ENCODE assay signal across 9 mouse cellular contexts in genomic region chr2:181072403-181072714, GRCm38 (mm10). TPM values are rescaled to one million over a fixed set of nuclear protein-coding genes. Genes with fewer than 3 reads are reported as not detected.
DNase-seq lines count a peak whose midpoint lies in the region; ATAC-seq and TF ChIP-seq lines count a peak whose summit lies in the region.
"Had no signal": no experiment of that assay in that cellular context is flagged by ENCODE, and none has a peak within 500 bp of the region (broad histone marks: within the 10 kb centered on the region; RNA-seq: fewer than 3 reads in every experiment).

No protein-coding gene starts in this region.

- H3K27me3 ChIP-seq in hindbrain, embryonic 11.5 days (ENCODE audit: control insufficient read depth, insufficient read depth, low read length): no peaks in the 10 kb centered on the region
- no peaks in the 10 kb centered on the region for H3K27me3 ChIP-seq in hindbrain, embryonic 10.5 days (ENCODE audit: insufficient read depth, poor library complexity, severe bottlenecking)
- H3K27me3 ChIP-seq in liver, embryonic 14.5 days (ENCODE audit: control insufficient read depth, insufficient read depth, low read length): no peaks in the 10 kb centered on the region
- H3K27me3 ChIP-seq in liver, postnatal 0 days (ENCODE audit: insufficient read depth, low read length): no peaks in the 10 kb centered on the region
- no peaks in the 10 kb centered on the region for H3K27me3 ChIP-seq in hindbrain, embryonic 13.5 days
- no peaks in the 10 kb centered on the region for H3K27me3 ChIP-seq in midbrain, embryonic 15.5 days (replicated peaks)
- H3K27me3 ChIP-seq in embryonic facial prominence, embryonic 10.5 days (replicated peaks; ENCODE audit: low read depth, poor library complexity, severe bottlenecking): no peaks in the 10 kb centered on the region

- H3K27ac ChIP-seq in hindbrain, embryonic 11.5 days (ENCODE audit: low read depth, low read length): no peak overlapping the region
- no peak overlapping the region for H3K27ac ChIP-seq in hindbrain, embryonic 10.5 days
- no peak overlapping the region for H3K27ac ChIP-seq in liver, embryonic 14.5 days
- no peak overlapping the region for H3K27ac ChIP-seq in liver, postnatal 0 days (ENCODE audit: low read depth)
- H3K27ac ChIP-seq in hindbrain, embryonic 13.5 days: no peak overlapping the region
- no peak overlapping the region for H3K27ac ChIP-seq in midbrain, embryonic 15.5 days
- H3K27ac ChIP-seq in embryonic facial prominence, embryonic 10.5 days (replicated peaks): no peak overlapping the region
- H3K27ac ChIP-seq: gastrocnemius, adult 2 months had no signal

- no peak overlapping the region for H3K4me2 ChIP-seq in hindbrain, embryonic 11.5 days (replicated peaks; ENCODE audit: low read depth, low read length)
- H3K4me2 ChIP-seq in liver, embryonic 14.5 days (ENCODE audit: low read depth): no peak overlapping the region
- H3K4me2 ChIP-seq in liver, postnatal 0 days (ENCODE audit: low read depth, low read length): no peak overlapping the region
- H3K4me2 ChIP-seq in hindbrain, embryonic 13.5 days: no peak overlapping the region
- no peak overlapping the region for H3K4me2 ChIP-seq in midbrain, embryonic 15.5 days

- 0 out of 2 replicates have a peak, but pooled peaks cover 4% of the 10 kb centered on the region for H3K4me1 ChIP-seq in hindbrain, embryonic 11.5 days (replicated peaks; ENCODE audit: control insufficient read depth, insufficient read depth, low read length)
- H3K4me1 ChIP-seq in hindbrain, embryonic 10.5 days (replicated peaks): no peaks in the 10 kb centered on the region; the same call in 1 of the 2 replicates
- no peaks in the 10 kb centered on the region for H3K4me1 ChIP-seq in liver, embryonic 14.5 days (replicated peaks; ENCODE audit: control insufficient read depth in 2 of 2, insufficient read depth in 2 of 2, low read length in 1 of 2)
- H3K4me1 ChIP-seq in liver, postnatal 0 days (ENCODE audit: insufficient read depth): no peaks in the 10 kb centered on the region
- H3K4me1 ChIP-seq in hindbrain, embryonic 13.5 days (replicated peaks): peaks cover 5% of the 10 kb centered on the region; the same call in 1 of the 2 replicates
- peaks cover 2% of the 10 kb centered on the region; the same call in 1 of the 2 replicates for H3K4me1 ChIP-seq in midbrain, embryonic 15.5 days
- peaks cover 7% of the 10 kb centered on the region; the same call in 1 of the 2 replicates for H3K4me1 ChIP-seq in embryonic facial prominence, embryonic 10.5 days

- TF ChIP-seq EP300 in liver, embryonic 14.5 days (IDR thresholded peaks at IDR 0.05; ENCODE audit: low read depth): no peak
- no peak for TF ChIP-seq EP300 in liver, postnatal 0 days (IDR thresholded peaks at IDR 0.05; ENCODE audit: low read depth)

- peak; percentile 50; the same call in 1 of the 2 replicates for ATAC-seq in hindbrain, embryonic 11.5 days (ENCODE audit: low FRiP score)
- ATAC-seq in liver, embryonic 14.5 days (ENCODE audit: insufficient read depth): 0 out of 2 replicates have a peak, but pooled peaks have one; percentile 15
- ATAC-seq in liver, postnatal 0 days: no peak
- ATAC-seq in hindbrain, embryonic 13.5 days (ENCODE audit: low FRiP score): 0 out of 2 replicates have a peak, but pooled peaks have one; percentile 14
- ATAC-seq in midbrain, embryonic 15.5 days (replicated peaks): peak; percentile 56; the same call in 1 of the 2 replicates

- no peak for DNase-seq in hindbrain, embryonic 11.5 days (ENCODE audit: low spot score)
- no peak for DNase-seq in hindbrain, embryonic 10.5 days (ENCODE audit: low spot score)
- no peak for DNase-seq in liver, embryonic 14.5 days (ENCODE audit: low read depth in 3 of 3, low spot score in 3 of 3)
- DNase-seq in liver, postnatal 0 days: no peak
- DNase-seq in embryonic facial prominence, embryonic 10.5 days (ENCODE audit: low spot score): no peak
- DNase-seq in cerebellum, postnatal 4 days (ENCODE audit: low spot score in 2 of 2): no peak

- no peak overlapping the region for H3K4me3 ChIP-seq in hindbrain, embryonic 11.5 days (ENCODE audit: low read depth, low read length)
- no peak overlapping the region for H3K4me3 ChIP-seq in hindbrain, embryonic 10.5 days
- H3K4me3 ChIP-seq in liver, embryonic 14.5 days (ENCODE audit: insufficient read depth in 1 of 2, low read depth in 2 of 2, low read length in 2 of 2): no peak overlapping the region
- no peak overlapping the region for H3K4me3 ChIP-seq in liver, postnatal 0 days (ENCODE audit: low read depth, low read length)
- H3K4me3 ChIP-seq in hindbrain, embryonic 13.5 days: no peak overlapping the region
- no peak overlapping the region for H3K4me3 ChIP-seq in midbrain, embryonic 15.5 days
- H3K4me3 ChIP-seq in embryonic facial prominence, embryonic 10.5 days: no peak overlapping the region
- H3K4me3 ChIP-seq: gastrocnemius, adult 2 months had no signal

- no peak for TF ChIP-seq CTCF in liver, embryonic 14.5 days (IDR thresholded peaks at IDR 0.05; ENCODE audit: low read depth)
- TF ChIP-seq CTCF in liver, postnatal 0 days (IDR thresholded peaks at IDR 0.05; ENCODE audit: low read depth): no peak

- H3K36me3 ChIP-seq in hindbrain, embryonic 11.5 days (ENCODE audit: control insufficient read depth, insufficient read depth, low read length): no peaks in the 10 kb centered on the region
- H3K36me3 ChIP-seq in hindbrain, embryonic 10.5 days: no peaks in the 10 kb centered on the region
- H3K36me3 ChIP-seq in liver, embryonic 14.5 days (replicated peaks; ENCODE audit: control insufficient read depth, insufficient read depth, low read depth): no peaks in the 10 kb centered on the region
- no peaks in the 10 kb centered on the region for H3K36me3 ChIP-seq in liver, postnatal 0 days (replicated peaks; ENCODE audit: insufficient read depth, low read length)
- H3K36me3 ChIP-seq in hindbrain, embryonic 13.5 days: 0 out of 2 replicates have a peak, but pooled peaks cover 3% of the 10 kb centered on the region
- no peaks in the 10 kb centered on the region for H3K36me3 ChIP-seq in midbrain, embryonic 15.5 days (replicated peaks)
- H3K36me3 ChIP-seq in embryonic facial prominence, embryonic 10.5 days (replicated peaks): no peaks in the 10 kb centered on the region

- WGBS in hindbrain, embryonic 11.5 days: 0% methylated on average over 1 of the region's 1 CpGs
- 5% methylated on average over 1 of the region's 1 CpGs for WGBS in hindbrain, embryonic 10.5 days
- 0% methylated on average over 1 of the region's 1 CpGs for WGBS in liver, embryonic 14.5 days (ENCODE audit: insufficient replicate concordance)
- 0% methylated on average over 1 of the region's 1 CpGs for WGBS in liver, postnatal 0 days (ENCODE audit: insufficient replicate concordance)
- WGBS in hindbrain, embryonic 13.5 days: 3% methylated on average over 1 of the region's 1 CpGs
- 0% methylated on average over 1 of the region's 1 CpGs for WGBS in midbrain, embryonic 15.5 days
- WGBS in embryonic facial prominence, embryonic 10.5 days: 7% methylated on average over 1 of the region's 1 CpGs

- H3K9me3 ChIP-seq in hindbrain, embryonic 11.5 days (ENCODE audit: control insufficient read depth, low read length): no peaks in the 10 kb centered on the region
- H3K9me3 ChIP-seq in hindbrain, embryonic 10.5 days: no peaks in the 10 kb centered on the region
- no peaks in the 10 kb centered on the region for H3K9me3 ChIP-seq in liver, embryonic 14.5 days (ENCODE audit: control insufficient read depth, low read length)
- H3K9me3 ChIP-seq in liver, postnatal 0 days (ENCODE audit: low read length): no peaks in the 10 kb centered on the region
- no peaks in the 10 kb centered on the region for H3K9me3 ChIP-seq in hindbrain, embryonic 13.5 days
- H3K9me3 ChIP-seq in midbrain, embryonic 15.5 days: no peaks in the 10 kb centered on the region
- no peaks in the 10 kb centered on the region for H3K9me3 ChIP-seq in embryonic facial prominence, embryonic 10.5 days

- H3K9ac ChIP-seq in hindbrain, embryonic 11.5 days (ENCODE audit: low read depth, low read length): no peak overlapping the region
- H3K9ac ChIP-seq in liver, embryonic 14.5 days (replicated peaks): no peak overlapping the region
- no peak overlapping the region for H3K9ac ChIP-seq in liver, postnatal 0 days (replicated peaks)
- no peak overlapping the region for H3K9ac ChIP-seq in hindbrain, embryonic 13.5 days
- H3K9ac ChIP-seq in midbrain, embryonic 15.5 days: no peak overlapping the region

RNA-seq across cellular contexts. Expression of gene Chrna4, which starts 29.0 kb away (rescaled TPM):
- 45.0 and 54.1 TPM in 2 replicates for polyA plus RNA-seq in hindbrain, embryonic 11.5 days (2014; fragmentation: Nextera tagmentation; extraction: Ambion mirVana)
- 23.7 and 44.1 TPM in 2 replicates for polyA plus RNA-seq in hindbrain, embryonic 10.5 days (2016; fragmentation: Nextera tagmentation; extraction: Ambion mirVana)
- polyA plus RNA-seq in liver, embryonic 14.5 days (2012; rRNA removed): 0.71 and 0.98 TPM in 2 replicates
- polyA plus RNA-seq in liver, embryonic 14.5 days (2014; fragmentation: Nextera tagmentation; extraction: Ambion mirVana): 0.50 and 1.1 TPM in 2 replicates
- polyA plus RNA-seq in liver, postnatal 0 days (2015; fragmentation: Nextera tagmentation; extraction: Ambion mirVana): 0.02 and 0.05 TPM in 2 replicates
- polyA plus RNA-seq in hindbrain, embryonic 13.5 days (2015; fragmentation: Nextera tagmentation; extraction: Ambion mirVana): 33.6 and 37.0 TPM in 2 replicates
- polyA plus RNA-seq in midbrain, embryonic 15.5 days (2015; fragmentation: Nextera tagmentation; extraction: Ambion mirVana): 46.3 and 55.9 TPM in 2 replicates
- polyA plus RNA-seq in embryonic facial prominence, embryonic 10.5 days (2016; fragmentation: Nextera tagmentation; extraction: Ambion mirVana): 5.5 and 6.7 TPM in 2 replicates
